Mouse (Mus musculus) C2C12 (cell line): ENCODE measurements around the gene E030030I06Rik.
"Not testable (repeated sequence)": the region's sequence is repeated elsewhere in the genome, so short reads cannot be mapped to it uniquely, and the experiment has no call there.

Experiments
- CEBPB ChIP-seq: IDR thresholded peaks from one replicate; pipeline ENCODE4 v1.6.1; 2011; ENCODE audit warnings: low read depth, mild to moderate bottlenecking, control low read depth, moderate library complexity
- CTCF ChIP-seq: IDR thresholded peaks from one replicate; pipeline ENCODE4 v1.5.1; 2011; ENCODE audit not compliant: control insufficient read depth, insufficient read depth, insufficient read length
- MAX ChIP-seq: IDR thresholded peaks from one replicate; pipeline ENCODE4 v1.6.1; 2011; ENCODE audit warnings: mild to moderate bottlenecking, control low read depth
- MYOD1 ChIP-seq: IDR thresholded peaks from one replicate; pipeline ENCODE4 v1.6.1; 2011; ENCODE audit warnings: low read depth; ENCODE audit not compliant: control insufficient read depth, insufficient read length
- MYOG ChIP-seq: IDR thresholded peaks from one replicate; pipeline ENCODE4 v1.6.1; 2011; ENCODE audit not compliant: control insufficient read depth, insufficient read length; ENCODE audit errors: extremely low read depth
- USF1 ChIP-seq: IDR thresholded peaks from one replicate; pipeline ENCODE4 v1.6.1; 2011; ENCODE audit warnings: low read depth, mild to moderate bottlenecking, control low read depth, moderate library complexity

- TF ChIP-seq MYOD1, CTCF, MAX, USF1, MYOG, CEBPB: not testable (repeated sequence)
Observed at GRCm38 (mm10) chr10:22165328-22166003, 16.4 kb upstream of the E030030I06Rik start.
